Mouse (Mus musculus): ENCODE results near the gene Fhl4.

DNA sequence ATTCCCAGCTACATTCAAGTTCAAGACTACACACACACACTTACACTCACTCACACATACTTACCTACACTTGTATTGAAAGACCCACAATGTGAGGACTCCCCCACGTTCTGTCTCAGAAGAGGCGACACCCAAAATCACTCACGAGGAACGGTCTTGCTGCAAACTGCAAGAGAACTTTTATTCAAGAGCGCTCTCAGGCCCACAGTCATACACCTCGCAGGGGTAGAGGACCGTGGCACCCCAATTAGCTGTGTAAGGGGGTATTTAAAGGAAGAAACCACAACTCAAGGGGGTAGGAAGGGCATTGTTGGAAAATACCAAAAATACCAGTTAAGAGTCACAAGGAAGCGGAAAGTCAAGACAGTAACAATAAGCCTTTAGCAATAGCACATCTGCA lies 54.3 kb downstream of the Fhl4 start:
- TF ChIP-seq GATA1 (IDR thresholded peaks at IDR 0.05; ENCODE audit: low read length) (no peak), TAL1 (IDR thresholded peaks at IDR 0.05; ENCODE audit: low read length) (no peak)
